Mouse (Mus musculus) layer of hippocampus, postnatal 14 days (tissue): Measurements from ENCODE around the gene Npb. TPM values are rescaled to one million over a fixed set of nuclear protein-coding genes. Genes with fewer than 3 reads are reported as not detected.
"Not testable (repeated sequence)": the region's sequence is repeated elsewhere in the genome, so short reads cannot be mapped to it uniquely, and the experiment has no call there.

ENCODE experiments used
- DNase-seq, 2 experiments: peaks; one replicate each; pipeline ENCODE4 v3.0.0; 2021 to 2022; ENCODE audit warnings: low spot score in 2 of 2, mixed read lengths in 1 of 2
- long read RNA-seq, 2 experiments: library from polyadenylated mRNA; stranded (forward); transcript quantifications; one replicate each; pipeline ENCODE4 v2.0.0; 2021
- total RNA-seq, 2 experiments: library from RNA; stranded (reverse); gene quantifications; 2 replicates each; pipeline ENCODE4 v1.2.3; 2021

Gene Npb
- 1 to 10 TPM; 2.3 to 2.7 TPM for total RNA-seq
- long read RNA-seq, experiment 1, partial matches to known transcripts: 0 of 2 reads
- long read RNA-seq, experiment 1, other reads (novel, unspliced or antisense): 0 of 2 reads
- long read RNA-seq, experiment 2, partial matches to known transcripts: 0 of 2 reads
- long read RNA-seq, experiment 2, other reads (novel, unspliced or antisense): 1 of 2 reads

GRCm38 (mm10) chr11:120608241-120609034 is at the start of gene Npb:
TSS of gene Npb (plus strand) at chr11:120608477.
- DNase-seq: no peak

GRCm38 (mm10) chr11:120558843-120559242 is 49.4 kb upstream of the Npb start:
- DNase-seq: not testable (repeated sequence)

GRCm38 (mm10) chr11:120560952-120561728 is 47.1 kb upstream of the Npb start:
- DNase-seq: no peak

GRCm38 (mm10) chr11:120562949-120563348 is 45.3 kb upstream of the Npb start:
- no peak for DNase-seq

- DNase-seq: no peak
Measured at GRCm38 (mm10) chr11:120565114-120565513, 43.2 kb upstream of the Npb start.

- DNase-seq: no peak
Measured at GRCm38 (mm10) chr11:120568324-120568723, 40.0 kb upstream of the Npb start.

GRCm38 (mm10) chr11:120571122-120571521 is 37.2 kb upstream of the Npb start:
- DNase-seq: no peak

GRCm38 (mm10) chr11:120571754-120572416 is 36.4 kb upstream of the Npb start:
- no peak for DNase-seq

- no peak for DNase-seq
Measured at GRCm38 (mm10) chr11:120572417-120572751, 35.9 kb upstream of the Npb start.

- DNase-seq: peak; percentile 100
Measured at GRCm38 (mm10) chr11:120572752-120573584, 35.3 kb upstream of the Npb start, which contains the start of gene P4hb. TSS of gene P4hb (minus strand) at chr11:120573253.

GRCm38 (mm10) chr11:120573585-120574277 is 34.5 kb upstream of the Npb start:
- no peak for DNase-seq

GRCm38 (mm10) chr11:120574278-120574600 is 34.0 kb upstream of the Npb start:
- no peak for DNase-seq

- DNase-seq: no peak
Measured at GRCm38 (mm10) chr11:120575046-120575445, 33.2 kb upstream of the Npb start.

GRCm38 (mm10) chr11:120575940-120576339 is 32.3 kb upstream of the Npb start:
- DNase-seq: no peak

- no peak for DNase-seq
Measured at GRCm38 (mm10) chr11:120576365-120576981, 31.8 kb upstream of the Npb start.

GRCm38 (mm10) chr11:120577211-120578023 is 30.9 kb upstream of the Npb start:
- no peak for DNase-seq

- DNase-seq: no peak
Measured at GRCm38 (mm10) chr11:120578024-120578693, 30.1 kb upstream of the Npb start.

GRCm38 (mm10) chr11:120578694-120579243 is 29.5 kb upstream of the Npb start:
- DNase-seq: no peak
